Mouse (Mus musculus): ENCODE measurements around the gene Sorbs1.

Gene Sorbs1

GRCm38 (mm10) chr19:40253768-40254167 is 259.8 kb downstream of the Sorbs1 start:
- no peak for DNase-seq

GRCm38 (mm10) chr19:40251115-40251514 is 262.5 kb downstream of the Sorbs1 start:
- DNase-seq = no peak

- DNase-seq = no peak
Measured at GRCm38 (mm10) chr19:40249352-40249751, 264.2 kb downstream of the Sorbs1 start.

DNA sequence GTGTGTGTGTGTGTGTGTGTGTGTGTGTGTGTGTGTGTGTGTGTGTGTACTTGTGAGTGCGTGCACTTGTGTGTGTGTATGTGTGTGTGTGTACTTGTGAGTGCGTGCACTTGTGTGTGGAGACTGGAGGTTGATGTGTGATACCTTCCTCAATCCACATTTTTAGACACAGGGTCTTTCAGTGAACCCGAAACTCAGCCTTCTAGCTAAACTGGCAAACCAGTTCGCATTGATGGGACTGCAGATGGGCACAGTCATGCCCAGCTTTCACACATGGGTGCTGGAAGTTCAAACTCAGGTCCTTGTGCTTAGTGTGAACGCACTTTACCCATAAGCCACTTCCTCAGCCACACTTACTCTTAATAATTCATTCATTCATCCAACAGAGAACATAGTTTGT is 265.1 kb downstream of the Sorbs1 start:
- DNase-seq = no peak

- no peak for DNase-seq
Measured at GRCm38 (mm10) chr19:40247268-40247666, 266.3 kb downstream of the Sorbs1 start.

GRCm38 (mm10) chr19:40246646-40247267 is 266.8 kb downstream of the Sorbs1 start:
- DNase-seq = no peak

All from right cerebral cortex, postnatal 14 days (tissue).